In genomic region chrX:85829000-85829399, GRCm38 (mm10) we compare ENCODE assay signal across 13 mouse cellular contexts. TPM values are rescaled to one million over a fixed set of nuclear protein-coding genes. Genes with fewer than 3 reads are reported as not detected.
DNase-seq lines count a peak whose midpoint lies in the region; ATAC-seq and TF ChIP-seq lines count a peak whose summit lies in the region.
"Had no signal": no experiment of that assay in that cellular context is flagged by ENCODE, and none has a peak within 500 bp of the region (broad histone marks: within the 10 kb centered on the region; RNA-seq: fewer than 3 reads in every experiment).

No protein-coding gene starts in this region.

- no peaks in the 10 kb centered on the region for H3K9me3 ChIP-seq in stomach, postnatal 0 days (ENCODE audit: control insufficient read depth, low read length)

- no peak overlapping the region for H3K27ac ChIP-seq in stomach, postnatal 0 days (replicated peaks)

- no peaks in the 10 kb centered on the region for H3K4me1 ChIP-seq in stomach, postnatal 0 days (replicated peaks; ENCODE audit: control insufficient read depth, insufficient read depth)

- no peak for ATAC-seq in stomach, postnatal 0 days (ENCODE audit: low FRiP score, low TSS enrichment)
- ATAC-seq in megakaryocyte, adult 5-6 weeks (ENCODE audit: poor library complexity, severe bottlenecking) = no peak

- H3K4me2 ChIP-seq in stomach, postnatal 0 days (replicated peaks; ENCODE audit: low read depth) = no peak overlapping the region

- no peak for TF ChIP-seq CTCF in brain, embryonic 14.5 days (IDR thresholded peaks at IDR 0.05; ENCODE audit: borderline replicate concordance, extremely low read depth, insufficient read depth, insufficient read length)
- no peak for TF ChIP-seq CTCF in stomach, postnatal 0 days (IDR thresholded peaks at IDR 0.05; ENCODE audit: low read depth)

- no peak for TF ChIP-seq POLR2A in brain, embryonic 14.5 days (IDR thresholded peaks at IDR 0.05; ENCODE audit: borderline replicate concordance, extremely low read depth, insufficient read depth, insufficient read length, poor library complexity, severe bottlenecking)

- DNase-seq in cerebellum, adult 9-11 months = peak; percentile 1
- DNase-seq in cerebellum, postnatal 25 days = no peak
- DNase-seq in left cerebral cortex, adult 11 months (ENCODE audit: low spot score) = peak; percentile 4
- DNase-seq in left cerebral cortex, postnatal 36 days (ENCODE audit: low spot score in 2 of 2) = no peak
- DNase-seq in brain, embryonic 14.5 days (ENCODE audit: low read depth) = peak; percentile 32
- DNase-seq in kidney, postnatal 14 days = peak; percentile 60
- no peak for DNase-seq in stomach, postnatal 0 days (ENCODE audit: low spot score)
- DNase-seq: adrenal gland, postnatal 25 days; gastrocnemius, postnatal 36 days; heart, postnatal 36 days; lung, adult 18-20 months; thymus, postnatal 4 days had no signal

- no peak overlapping the region for H3K9ac ChIP-seq in stomach, postnatal 0 days (ENCODE audit: low read length)

- TF ChIP-seq EP300 in stomach, postnatal 0 days (optimal IDR thresholded peaks at IDR 0.05) = no peak

- no peaks in the 10 kb centered on the region for H3K36me3 ChIP-seq in stomach, postnatal 0 days (ENCODE audit: control insufficient read depth, insufficient read depth, low read length)

- intact Hi-C loops in left cerebral cortex, postnatal 36 days (cut with DNase I) = no loop called here

- H3K27me3 ChIP-seq in stomach, postnatal 0 days (ENCODE audit: control insufficient read depth, insufficient read depth, low read length) = no peaks in the 10 kb centered on the region

- no peak overlapping the region for H3K4me3 ChIP-seq in stomach, postnatal 0 days (ENCODE audit: low read depth, low read length)

RNA-seq across cellular contexts. Expression of gene 5430427O19Rik, which starts 41.2 kb away (rescaled TPM):
- total RNA-seq in left cerebral cortex, postnatal 36 days (2021) = under 1 TPM; 0.12 to 0.14 TPM
- 0.01 and 0.03 TPM in 2 replicates for polyA plus RNA-seq in brain, embryonic 14.5 days (2012; rRNA removed)
- polyA plus RNA-seq in stomach, postnatal 0 days (2015; fragmentation: Nextera tagmentation; extraction: Ambion mirVana) = 0.12 and 0.15 TPM in 2 replicates
- total RNA-seq in megakaryocyte, adult 5-6 weeks (2015) = 16.7 and 18.2 TPM in 2 replicates
- total RNA-seq in megakaryocyte, adult 5-6 weeks (2017) = 14.5 and 16.2 TPM in 2 replicates

RNA-seq across cellular contexts. Expression of gene Gk, which starts 52.4 kb away (rescaled TPM):
- total RNA-seq in left cerebral cortex, postnatal 36 days (2021) = 10 to 100 TPM; 21.8 to 26.4 TPM
- 5.0 and 6.7 TPM in 2 replicates for polyA plus RNA-seq in brain, embryonic 14.5 days (2012; rRNA removed)
- 17.4 and 17.8 TPM in 2 replicates for polyA plus RNA-seq in stomach, postnatal 0 days (2015; fragmentation: Nextera tagmentation; extraction: Ambion mirVana)
- 11.7 and 12.2 TPM in 2 replicates for total RNA-seq in megakaryocyte, adult 5-6 weeks (2015)
- total RNA-seq in megakaryocyte, adult 5-6 weeks (2017) = 10.0 and 10.7 TPM in 2 replicates

Comparison
In these comparisons a context has a peak if more than half of its experiments do, and no peak if none do; other contexts are left out.
1. DNase-seq: peak in cerebellum, adult 9-11 months (single experiment), left cerebral cortex, adult 11 months (single experiment), brain, embryonic 14.5 days (single experiment) and kidney, postnatal 14 days (single experiment); none in cerebellum, postnatal 25 days (0 of 2), left cerebral cortex, postnatal 36 days (0 of 2) and stomach, postnatal 0 days (single experiment).
2. RNA of gene 5430427O19Rik, which starts 41.2 kb away (total RNA-seq): 14.5 to 18.2 TPM in megakaryocyte, adult 5-6 weeks; 0.12 to 0.14 TPM in left cerebral cortex, postnatal 36 days; every median in the first group is over 10 times any median in the second.